Mouse (Mus musculus) heart, embryonic 11.5 days (tissue): ENCODE measurements around the gene Rnf145. TPM values are rescaled to one million over a fixed set of nuclear protein-coding genes. Genes with fewer than 3 reads are reported as not detected.

Experiments used
- ATAC-seq: fragments of 200-750 bp; cut with Nextera tagmentation; replicated peaks from 2 replicates; pipeline ENCODE4 v1.8.0; 2017; ENCODE audit warnings: moderate library complexity; ENCODE audit not compliant: insufficient number of reproducible peaks, low FRiP score, low TSS enrichment
- H3K27ac ChIP-seq: fragments of 300-500 bp; sonication (generic); 2 replicates; pipeline ENCODE4 v1.5.1; 2014; ENCODE audit warnings: mild to moderate bottlenecking, low read depth, low read length
- H3K27me3 ChIP-seq: fragments of 300-500 bp; sonication (generic); 2 replicates; pipeline ENCODE4 v1.6.1; 2014; ENCODE audit warnings: mild to moderate bottlenecking, low read length, mixed read lengths; ENCODE audit not compliant: control insufficient read depth, insufficient read depth
- H3K36me3 ChIP-seq: fragments of 300-500 bp; sonication (generic); 2 replicates; pipeline ENCODE4 v1.6.1; 2014; ENCODE audit warnings: mild to moderate bottlenecking, low read length, moderate library complexity, mixed read lengths; ENCODE audit not compliant: control insufficient read depth, insufficient read depth
- H3K4me1 ChIP-seq: fragments of 300-500 bp; sonication (generic); 2 replicates; pipeline ENCODE4 v1.6.1; 2014; ENCODE audit warnings: low read length; ENCODE audit not compliant: control insufficient read depth, insufficient read depth
- H3K4me2 ChIP-seq: fragments of 300-500 bp; sonication (generic); 2 replicates; pipeline ENCODE4 v1.6.1; 2014; ENCODE audit warnings: mild to moderate bottlenecking, moderate library complexity
- H3K4me3 ChIP-seq: fragments of 300-500 bp; sonication (generic); 2 replicates; pipeline ENCODE4 v1.5.1; 2014; ENCODE audit warnings: low read depth, low read length
- H3K9ac ChIP-seq: fragments of 300-500 bp; sonication (generic); 2 replicates; pipeline ENCODE4 v1.6.1; 2014; ENCODE audit warnings: mild to moderate bottlenecking, low read depth, low read length, moderate library complexity
- H3K9me3 ChIP-seq: fragments of 300-500 bp; sonication (generic); replicated peaks from 2 replicates; pipeline ENCODE4 v1.6.1; 2016; ENCODE audit warnings: low read length; ENCODE audit not compliant: control insufficient read depth
- WGBS: fragments of 180-500 bp; shearing (Covaris S2); extraction: QIAGEN DNeasy Blood & Tissue Kit; methylation state at CpG from one replicate; pipeline ENCODE4 v1.1.7; 2014; ENCODE audit not compliant: insufficient replicate concordance; 5-methylcytosine and 5-hydroxymethylcytosine counted together
- polyA plus RNA-seq: library from polyadenylated mRNA; unstranded; fragments of >200 nt; fragmentation: Nextera tagmentation; extraction: Ambion mirVana; gene quantifications from 2 replicates; pipeline ENCODE4 v1.2.1, GENCODE M21; 2014

The Rnf145 gene
- polyA plus RNA-seq, 1 experiment from 2014 or later = 60.4 TPM

DNA sequence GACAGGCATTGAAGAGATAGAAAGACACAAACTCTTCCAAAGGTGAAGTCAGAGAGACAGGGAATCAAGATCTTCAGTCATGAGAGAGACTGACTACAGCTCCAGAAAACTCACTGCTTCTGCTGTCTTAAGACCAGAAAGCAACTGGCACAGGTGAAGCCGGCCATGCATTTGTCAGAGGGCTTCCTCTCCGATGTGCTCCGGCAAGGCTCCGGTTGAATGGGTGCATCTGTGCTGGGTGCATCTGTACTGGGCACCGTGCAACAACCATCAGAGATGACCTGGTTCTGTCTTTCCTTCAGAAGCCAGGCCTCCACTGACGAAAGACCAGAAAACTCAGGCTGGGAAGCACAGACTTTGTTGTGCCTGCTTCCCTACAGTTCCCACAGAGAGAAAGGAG lies 38.5 kb upstream of the Rnf145 start:
- H3K9me3 ChIP-seq = no peaks in the 10 kb centered on the region
- H3K4me2 ChIP-seq = no peak overlapping the region
- no peak overlapping the region for H3K27ac ChIP-seq
- WGBS = 82% methylated on average over 6 of the region's 6 CpGs
- H3K9ac ChIP-seq = no peak overlapping the region
- H3K4me3 ChIP-seq = no peak overlapping the region
- ATAC-seq = no peak
- no peaks in the 10 kb centered on the region for H3K36me3 ChIP-seq
- H3K27me3 ChIP-seq = no peaks in the 10 kb centered on the region
- no peaks in the 10 kb centered on the region for H3K4me1 ChIP-seq

DNA sequence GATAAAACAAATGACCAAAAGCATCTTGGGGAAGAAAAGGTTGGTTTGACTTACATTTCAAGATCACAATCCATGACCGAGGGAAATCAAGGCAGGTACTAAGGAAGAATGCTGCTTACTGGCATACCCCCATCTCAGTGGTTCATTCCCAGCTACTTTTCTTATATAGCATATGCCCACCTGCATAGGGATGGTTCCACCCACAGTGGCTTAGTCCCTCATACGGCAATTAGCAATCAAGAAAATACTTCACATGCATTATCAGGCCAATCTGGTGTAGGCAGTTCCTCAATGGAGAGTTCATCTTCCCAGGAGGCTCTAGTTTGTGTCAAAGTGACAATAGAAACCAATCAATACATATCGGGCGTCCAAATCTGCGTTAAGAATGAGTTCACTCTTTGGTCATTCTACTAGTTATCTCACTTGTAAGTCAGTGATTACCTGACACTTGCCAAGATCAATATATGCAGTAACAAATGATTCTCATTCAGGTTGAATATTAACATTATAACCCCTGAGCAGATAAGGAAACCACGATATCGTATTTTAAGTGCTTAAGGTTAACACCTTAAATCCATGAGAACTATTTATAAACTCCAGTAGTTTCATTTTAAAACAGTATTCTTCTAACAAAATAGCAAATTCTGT lies 33.6 kb upstream of the Rnf145 start:
- no peaks in the 10 kb centered on the region for H3K4me1 ChIP-seq
- H3K9me3 ChIP-seq = no peaks in the 10 kb centered on the region
- no peak overlapping the region for H3K9ac ChIP-seq
- no peaks in the 10 kb centered on the region for H3K36me3 ChIP-seq
- 91% methylated on average over 7 of the region's 7 CpGs for WGBS
- H3K27ac ChIP-seq = no peak overlapping the region
- H3K4me3 ChIP-seq = no peak overlapping the region
- ATAC-seq = no peak
- H3K27me3 ChIP-seq = no peaks in the 10 kb centered on the region
- no peak overlapping the region for H3K4me2 ChIP-seq

DNA sequence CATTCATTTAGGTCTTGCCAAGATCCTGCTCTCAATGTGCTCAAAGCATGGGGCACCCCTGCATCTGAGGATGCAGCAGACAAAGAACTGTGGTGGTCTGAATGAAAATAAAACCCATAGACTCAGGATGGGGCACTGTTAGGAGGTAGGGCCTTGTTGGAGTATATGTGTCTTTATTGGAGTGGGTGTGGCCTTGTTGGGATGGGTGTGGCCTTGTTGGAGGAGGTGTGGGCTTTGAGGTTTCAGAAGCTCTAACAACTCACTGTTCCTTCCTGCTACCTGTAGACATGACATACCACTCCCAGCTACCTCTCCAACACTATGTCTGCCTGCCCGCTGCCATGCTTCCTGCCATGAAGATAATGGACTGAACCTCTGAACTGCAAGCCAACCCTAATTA lies 29.6 kb upstream of the Rnf145 start:
- H3K4me3 ChIP-seq = no peak overlapping the region
- H3K4me1 ChIP-seq = no peaks in the 10 kb centered on the region
- 93% methylated on average over 1 of the region's 1 CpGs for WGBS
- H3K27ac ChIP-seq = no peak overlapping the region
- H3K4me2 ChIP-seq = no peak overlapping the region
- H3K36me3 ChIP-seq = no peaks in the 10 kb centered on the region
- no peak overlapping the region for H3K9ac ChIP-seq
- no peaks in the 10 kb centered on the region for H3K27me3 ChIP-seq
- H3K9me3 ChIP-seq = no peaks in the 10 kb centered on the region; the same call in 1 of the 2 replicates
- ATAC-seq = no peak

DNA sequence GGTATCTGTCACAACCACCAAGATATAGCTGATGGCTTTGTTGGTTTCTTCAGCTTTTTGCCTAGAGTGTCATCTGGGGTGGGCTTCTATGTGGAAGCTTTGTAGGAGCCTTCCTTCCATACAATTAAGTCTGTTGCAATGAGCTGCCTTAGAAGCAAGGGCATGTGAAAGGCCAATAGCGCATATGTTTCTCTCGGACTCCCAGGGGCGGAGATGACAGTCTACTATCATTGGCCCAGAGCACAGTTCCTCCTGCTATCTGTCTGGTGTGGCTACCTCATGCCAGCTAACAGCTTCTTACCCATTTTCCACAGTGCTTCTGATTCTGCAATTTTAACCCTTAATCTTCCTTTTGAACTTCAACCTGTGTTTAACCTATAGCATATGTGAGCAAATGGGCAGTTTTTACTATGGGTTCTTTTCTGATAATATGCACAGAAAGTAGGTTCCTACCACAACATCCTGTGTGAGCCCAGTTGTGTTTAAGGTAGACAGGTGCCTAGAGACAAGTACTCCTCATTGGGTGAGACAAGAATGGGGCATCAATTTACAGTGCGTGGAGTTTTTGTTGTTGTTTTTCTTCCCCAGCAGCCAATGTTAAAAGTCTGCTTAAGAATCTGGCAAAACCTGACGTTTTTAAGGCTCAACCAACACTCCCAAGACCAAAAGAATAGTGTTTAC lies 24.0 kb upstream of the Rnf145 start:
- H3K4me1 ChIP-seq = peaks cover 4% of the 10 kb centered on the region; the same call in 1 of the 2 replicates
- WGBS = 83% methylated on average over 5 of the region's 5 CpGs
- no peak overlapping the region for H3K9ac ChIP-seq
- ATAC-seq = no peak
- no peaks in the 10 kb centered on the region for H3K27me3 ChIP-seq
- no peaks in the 10 kb centered on the region for H3K36me3 ChIP-seq
- H3K4me2 ChIP-seq = no peak overlapping the region
- H3K4me3 ChIP-seq = no peak overlapping the region
- H3K9me3 ChIP-seq = no peaks in the 10 kb centered on the region; the same call in 1 of the 2 replicates
- H3K27ac ChIP-seq = no peak overlapping the region

DNA sequence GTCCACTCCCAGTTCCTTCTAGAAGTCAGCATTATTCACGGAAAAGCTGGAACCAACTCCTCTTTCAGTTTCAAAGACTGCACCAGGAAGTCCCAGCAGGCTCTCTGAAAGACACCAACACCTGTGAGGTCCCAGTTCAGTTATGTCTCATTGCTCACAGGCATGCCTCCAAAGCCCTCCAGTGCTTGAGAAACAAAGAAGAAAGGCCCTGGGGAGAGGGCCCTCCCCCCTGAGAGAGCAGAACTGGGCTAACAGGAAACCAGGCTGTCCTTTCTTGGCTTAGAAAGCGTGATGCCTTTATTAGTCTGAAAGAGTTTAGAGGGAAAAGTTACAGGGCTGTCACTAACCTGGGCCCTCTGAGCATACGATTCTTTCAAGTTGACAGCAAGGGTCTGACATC lies 22.5 kb upstream of the Rnf145 start:
- Histone ChIP-seq H3K36me3 (no peaks in the 10 kb centered on the region), H3K27ac (no peak overlapping the region)
- no peak for ATAC-seq

DNA sequence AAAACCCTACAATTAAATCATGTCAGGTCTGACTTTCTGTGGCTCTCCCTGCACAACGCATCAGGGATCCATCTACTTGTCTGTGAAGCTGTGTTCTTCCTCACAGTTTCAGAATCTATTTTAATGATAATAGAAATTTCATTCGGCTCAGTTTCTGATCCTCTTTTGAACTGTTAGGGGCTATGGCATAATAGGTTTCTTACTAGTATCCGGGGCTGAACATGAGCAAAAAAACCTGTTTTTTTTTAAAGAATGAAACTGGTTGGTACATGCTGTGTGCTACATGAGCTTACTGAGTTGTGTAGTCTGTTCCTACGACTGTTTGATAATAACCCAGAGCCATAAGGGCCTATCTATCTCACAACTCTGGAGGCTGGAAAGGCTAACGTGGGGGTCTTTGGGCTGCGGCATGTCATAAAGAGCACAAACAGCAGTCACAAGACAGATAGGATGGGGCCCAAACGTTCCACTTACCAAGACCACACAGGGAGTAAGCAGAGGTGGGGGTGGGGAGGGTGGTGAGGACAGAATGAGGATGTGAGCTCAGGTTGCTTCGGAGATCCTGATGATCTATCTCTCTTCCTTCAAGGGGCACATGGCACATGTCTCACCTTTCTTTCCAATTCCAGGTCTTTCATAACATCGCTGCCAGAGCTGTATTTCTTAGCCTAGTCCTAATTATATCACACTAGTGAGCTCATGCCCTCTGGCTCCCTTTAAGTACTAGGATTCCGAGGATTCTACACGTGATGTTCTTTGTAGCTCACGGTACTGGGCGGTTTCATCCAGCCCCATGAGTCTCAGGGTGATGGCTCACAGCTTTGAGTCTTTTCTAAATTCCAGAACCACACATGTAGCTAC lies 20.1 kb upstream of the Rnf145 start:
- WGBS = 60% methylated on average over 13 of the region's 13 CpGs
- Histone ChIP-seq H3K27ac (no peak overlapping the region), H3K9ac (no peak overlapping the region)

More for the DNA sequence above, 22.5 kb upstream of the Rnf145 start:
- no peak overlapping the region for H3K9ac ChIP-seq
- H3K4me1 ChIP-seq = peaks cover 4% of the 10 kb centered on the region; the same call in 1 of the 2 replicates
- 64% methylated on average over 3 of the region's 3 CpGs for WGBS
- no peaks in the 10 kb centered on the region for H3K27me3 ChIP-seq
- H3K4me3 ChIP-seq = no peak overlapping the region
- no peak overlapping the region for H3K4me2 ChIP-seq
- H3K9me3 ChIP-seq = no peaks in the 10 kb centered on the region; the same call in 1 of the 2 replicates

DNA sequence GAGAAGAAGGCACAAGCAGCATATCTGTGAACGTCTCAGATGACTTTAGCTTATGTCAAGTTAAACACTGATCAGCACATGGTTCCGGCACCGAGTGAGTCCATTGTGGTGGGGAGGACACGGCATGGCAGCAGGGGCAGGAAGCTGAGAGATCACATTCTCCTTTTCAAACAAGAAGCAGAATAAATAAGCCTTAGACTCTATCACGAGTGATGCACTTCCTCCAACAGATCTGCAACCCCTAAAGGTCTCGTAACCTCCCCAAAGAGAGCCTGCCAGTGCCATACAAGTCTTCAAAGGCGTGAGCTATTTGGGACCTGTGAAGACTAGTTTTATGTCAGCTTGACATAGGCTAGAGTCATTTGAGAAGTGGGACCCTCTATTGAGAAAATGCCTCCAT lies 17.8 kb upstream of the Rnf145 start:
- H3K36me3 ChIP-seq = no peaks in the 10 kb centered on the region
- WGBS = 69% methylated on average over 7 of the region's 7 CpGs
- no peak overlapping the region for H3K4me2 ChIP-seq
- no peak overlapping the region for H3K27ac ChIP-seq
- no peak overlapping the region for H3K4me3 ChIP-seq
- no peaks in the 10 kb centered on the region for H3K9me3 ChIP-seq
- no peak for ATAC-seq
- H3K4me1 ChIP-seq = peaks cover 4% of the 10 kb centered on the region; the same call in 1 of the 2 replicates
- no peak overlapping the region for H3K9ac ChIP-seq
- H3K27me3 ChIP-seq = no peaks in the 10 kb centered on the region

More for the DNA sequence above, 20.1 kb upstream of the Rnf145 start:
- Histone ChIP-seq H3K4me1 (peaks cover 4% of the 10 kb centered on the region; the same call in 1 of the 2 replicates), H3K4me2 (no peak overlapping the region), H3K4me3 (no peak overlapping the region), H3K27me3 (no peaks in the 10 kb centered on the region), H3K36me3 (no peaks in the 10 kb centered on the region), H3K9me3 (no peaks in the 10 kb centered on the region)
- ATAC-seq = no peak

DNA sequence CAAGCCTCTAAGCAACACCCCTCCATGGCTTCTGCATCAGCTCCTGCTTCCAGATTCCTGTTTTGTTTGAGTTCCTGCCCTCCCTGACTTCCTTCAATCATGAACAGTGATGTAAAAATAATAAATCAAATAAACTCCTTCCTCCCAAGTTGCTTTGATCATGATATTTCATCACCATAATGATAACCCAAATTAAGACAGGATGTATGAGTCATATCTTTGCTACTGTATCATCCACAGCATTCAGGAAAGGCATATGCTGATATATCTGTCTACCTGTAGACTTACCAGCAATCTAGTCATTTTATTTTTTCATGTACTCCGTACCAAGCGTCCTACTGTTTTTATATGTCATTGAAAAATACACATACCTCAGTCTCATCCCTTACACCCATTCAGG lies 17.3 kb upstream of the Rnf145 start:
- Histone ChIP-seq H3K27me3 (no peaks in the 10 kb centered on the region), H3K4me1 (peaks cover 4% of the 10 kb centered on the region; the same call in 1 of the 2 replicates), H3K9me3 (no peaks in the 10 kb centered on the region), H3K4me2 (no peak overlapping the region), H3K9ac (no peak overlapping the region), H3K4me3 (no peak overlapping the region), H3K27ac (no peak overlapping the region), H3K36me3 (no peaks in the 10 kb centered on the region)
- WGBS = 78% methylated on average over 2 of the region's 2 CpGs
- no peak for ATAC-seq
